Mouse (Mus musculus): ENCODE data around the gene Ccdc8. TPM values are rescaled to one million over a fixed set of nuclear protein-coding genes. Genes with fewer than 3 reads are reported as not detected.

The Ccdc8 gene
- total RNA-seq, 2 experiments from 2014 or later: 0.74 to 1.5 TPM

DNA sequence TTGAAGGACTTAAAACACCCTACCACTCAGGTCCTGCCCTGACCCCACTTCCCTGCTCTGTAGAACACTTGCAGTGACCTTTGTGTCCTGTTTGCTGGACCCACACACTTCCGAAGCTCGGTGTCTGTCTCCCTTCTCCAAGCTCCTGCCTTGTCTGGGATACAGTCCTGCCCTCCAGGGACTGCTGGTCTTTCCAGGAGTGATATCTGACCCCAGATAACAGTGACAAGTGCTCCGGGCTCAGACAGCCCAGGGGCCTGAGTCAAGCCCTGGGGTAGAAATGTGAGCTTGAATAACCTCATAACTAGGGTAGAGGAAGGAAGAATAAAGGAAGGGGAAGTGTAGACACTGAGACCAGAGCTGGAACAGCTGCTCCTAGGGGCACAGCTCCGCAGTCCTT is 31.2 kb downstream of the Ccdc8 start:
- intact Hi-C loops (cut with DNase I): no loop called here
- H3K27ac ChIP-seq: peak overlapping the region; percentile 80
- peak overlapping the region; percentile 45 for H3K4me3 ChIP-seq
- no peak for TF ChIP-seq CTCF (IDR thresholded peaks at IDR 0.05)
- DNase-seq: peak; percentile 43

DNA sequence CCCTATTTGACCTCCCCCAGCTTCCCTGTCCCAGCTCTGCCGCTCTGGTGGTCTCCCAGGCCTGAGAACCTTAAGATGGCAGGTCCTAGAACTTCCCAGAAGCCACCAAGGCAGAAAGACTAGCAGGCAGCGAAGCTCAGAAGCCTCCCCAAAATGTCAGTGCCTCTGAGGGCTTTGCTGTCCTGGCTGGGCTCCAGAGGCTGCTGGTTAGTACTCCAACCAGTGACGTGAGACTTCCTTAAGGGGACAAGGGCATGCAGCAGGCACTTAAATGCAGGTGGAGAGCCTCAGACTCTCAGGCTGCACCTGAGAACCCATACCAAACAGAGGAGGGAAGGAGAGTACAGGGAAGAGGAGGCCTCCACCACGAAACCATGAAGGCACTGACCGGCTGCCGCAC is 31.6 kb downstream of the Ccdc8 start:
- peak overlapping the region; percentile 80 for H3K27ac ChIP-seq
- no peak for TF ChIP-seq CTCF (IDR thresholded peaks at IDR 0.05)
- DNase-seq: peak; percentile 56
- peak overlapping the region; percentile 45 for H3K4me3 ChIP-seq
- intact Hi-C loops (cut with DNase I): no loop called here

DNA sequence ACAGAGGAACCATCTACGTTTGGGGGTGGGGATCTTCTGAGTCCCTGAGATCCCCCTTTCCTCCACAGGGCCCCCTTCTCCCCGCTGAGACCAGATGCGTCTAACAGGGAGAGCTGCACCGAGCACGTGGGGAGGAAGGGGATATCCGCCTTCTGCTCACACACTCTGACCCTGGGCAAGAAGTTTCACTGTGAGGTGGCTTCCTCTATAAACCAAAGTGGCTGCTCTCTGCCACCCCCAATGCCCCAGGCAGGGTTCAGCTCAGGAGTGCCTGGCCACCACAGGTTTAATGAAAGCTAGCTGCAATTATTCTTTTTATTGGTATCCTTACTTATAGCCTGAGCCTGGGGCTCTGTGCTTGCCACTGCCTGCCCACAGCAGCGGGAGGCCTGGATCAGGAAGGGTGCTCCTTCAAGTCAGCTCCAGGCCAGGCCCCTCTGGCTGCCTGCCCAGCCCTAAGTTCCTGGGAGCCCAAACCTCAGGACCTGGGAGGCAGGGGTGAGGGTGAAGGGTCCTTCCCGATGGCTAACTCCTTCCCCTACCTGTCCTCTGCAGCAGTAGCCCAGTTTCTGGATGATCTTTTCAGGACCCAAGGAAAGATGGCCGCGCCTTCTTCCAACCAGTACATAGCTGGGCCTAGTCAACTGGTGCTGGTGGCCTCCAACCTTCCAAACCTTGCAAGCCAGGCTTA is 32.5 kb downstream of the Ccdc8 start:
- intact Hi-C loops (cut with DNase I): no loop called here
- peak overlapping the region; percentile 80 for H3K27ac ChIP-seq
- DNase-seq: peak; percentile 40

DNA sequence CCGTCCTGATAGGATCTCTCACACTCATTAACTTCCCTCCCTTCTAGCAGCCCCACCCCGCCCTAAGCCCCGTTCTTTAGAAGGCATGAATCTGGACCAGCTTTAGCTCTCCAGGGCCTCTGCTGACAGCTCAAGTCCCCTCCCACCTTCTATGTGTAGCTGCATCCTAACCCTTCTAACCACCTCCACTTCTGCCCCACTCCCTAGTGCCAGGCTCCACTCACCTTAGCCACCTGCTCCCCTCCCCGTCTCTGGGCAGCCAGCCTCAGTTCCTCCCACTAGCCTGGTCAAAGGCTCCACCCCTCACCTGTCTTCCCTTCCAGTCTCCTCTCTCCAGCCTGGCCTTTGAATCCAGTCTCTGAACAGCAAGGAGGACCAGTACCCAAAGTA is 33.0 kb downstream of the Ccdc8 start:
- no peak for TF ChIP-seq CTCF (IDR thresholded peaks at IDR 0.05)
- H3K27ac ChIP-seq: peak overlapping the region; percentile 80
- no peak for DNase-seq
- intact Hi-C loops (cut with DNase I): no loop called here
- H3K4me3 ChIP-seq: peak overlapping the region; percentile 87; the same call in 1 of the 2 replicates

More for the DNA sequence above, 32.5 kb downstream of the Ccdc8 start:
- no peak for TF ChIP-seq CTCF (IDR thresholded peaks at IDR 0.05)
- H3K4me3 ChIP-seq: peak overlapping the region; percentile 45

DNA sequence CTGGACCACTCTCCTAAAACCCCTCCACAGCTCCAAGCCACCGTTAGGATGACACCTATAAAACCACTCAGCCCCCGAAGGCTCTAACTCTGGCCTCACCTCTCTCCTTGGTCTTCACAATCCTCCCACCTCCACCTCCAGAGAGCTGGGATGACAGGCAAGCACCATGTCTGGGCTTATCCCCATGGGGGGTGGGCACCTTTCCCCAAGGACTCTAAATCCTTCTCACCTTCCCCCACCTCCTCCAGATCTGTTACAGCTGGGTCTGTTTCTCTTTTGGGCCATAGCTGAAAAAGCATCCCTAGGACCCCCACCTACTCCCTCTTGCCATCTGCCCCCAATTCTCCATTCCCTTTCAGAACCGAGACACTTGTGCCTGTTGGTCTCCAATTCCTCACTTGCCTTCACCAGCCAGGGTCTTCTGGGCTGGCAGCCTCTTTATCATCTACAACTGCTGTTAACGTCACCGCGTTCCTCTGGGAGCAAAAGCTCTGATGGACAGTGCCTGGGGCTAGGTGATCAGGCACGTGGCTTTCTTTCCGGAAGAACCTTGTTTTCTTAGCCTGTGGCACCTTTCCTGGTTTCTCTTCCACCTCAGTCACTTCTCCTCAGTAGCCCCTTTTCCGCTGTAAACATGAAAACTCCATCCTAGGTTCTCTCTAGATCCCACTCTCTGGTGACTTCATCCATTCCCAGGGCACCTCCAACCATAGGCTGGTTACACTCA is 33.6 kb downstream of the Ccdc8 start:
- DNase-seq: peak; percentile 14
- Histone ChIP-seq H3K4me3 (peak overlapping the region; percentile 87), H3K27ac (peak overlapping the region; percentile 98)
- no peak for TF ChIP-seq CTCF (IDR thresholded peaks at IDR 0.05)
- intact Hi-C loops (cut with DNase I): no loop called here

DNA sequence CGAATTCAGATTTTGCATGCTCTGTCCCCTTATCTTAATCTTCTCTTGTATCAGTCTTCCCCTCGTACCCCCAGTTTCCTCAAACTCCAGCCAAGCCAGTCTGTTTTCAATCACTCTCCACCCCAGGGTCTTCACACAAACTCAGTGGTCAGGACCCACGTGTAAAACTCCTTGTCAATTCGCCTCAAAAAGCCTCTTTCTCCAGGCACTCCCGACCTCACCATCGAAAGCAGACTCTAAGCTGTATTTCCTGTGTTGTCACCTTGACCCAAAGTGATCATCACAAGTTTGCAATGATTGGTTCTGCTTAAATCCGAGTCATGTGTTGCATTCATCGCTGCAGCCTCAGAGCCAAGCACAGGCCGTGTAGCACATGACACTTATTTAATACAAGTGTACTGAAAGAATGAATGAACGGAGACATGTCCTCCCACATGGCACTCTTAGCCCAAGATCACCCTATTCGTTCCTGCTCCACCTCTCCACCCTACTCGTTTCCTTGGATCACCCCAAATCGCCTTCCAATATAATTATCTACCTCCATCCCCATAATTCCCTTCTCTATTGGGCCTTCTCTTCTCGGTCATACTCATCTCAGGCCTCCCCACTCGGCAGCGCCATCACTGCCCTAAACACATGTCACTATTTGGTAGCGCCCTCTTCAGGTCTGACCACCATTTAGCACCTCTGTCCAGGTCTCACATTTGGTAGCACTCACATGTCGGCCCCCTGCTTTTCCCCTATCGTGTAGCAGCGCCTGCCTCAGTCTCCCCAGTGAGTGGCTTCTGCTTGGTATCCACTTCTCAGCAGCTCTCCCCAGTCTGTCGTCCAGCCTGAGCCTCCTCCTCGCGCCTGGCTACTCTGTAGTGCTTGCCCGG is 34.4 kb downstream of the Ccdc8 start:
- intact Hi-C loops (cut with DNase I): no loop called here
- TF ChIP-seq CTCF (IDR thresholded peaks at IDR 0.05): peak; percentile 61
- peak; percentile 7 for DNase-seq
- H3K4me3 ChIP-seq: peak overlapping the region; percentile 87
- peak overlapping the region; percentile 98 for H3K27ac ChIP-seq

DNA sequence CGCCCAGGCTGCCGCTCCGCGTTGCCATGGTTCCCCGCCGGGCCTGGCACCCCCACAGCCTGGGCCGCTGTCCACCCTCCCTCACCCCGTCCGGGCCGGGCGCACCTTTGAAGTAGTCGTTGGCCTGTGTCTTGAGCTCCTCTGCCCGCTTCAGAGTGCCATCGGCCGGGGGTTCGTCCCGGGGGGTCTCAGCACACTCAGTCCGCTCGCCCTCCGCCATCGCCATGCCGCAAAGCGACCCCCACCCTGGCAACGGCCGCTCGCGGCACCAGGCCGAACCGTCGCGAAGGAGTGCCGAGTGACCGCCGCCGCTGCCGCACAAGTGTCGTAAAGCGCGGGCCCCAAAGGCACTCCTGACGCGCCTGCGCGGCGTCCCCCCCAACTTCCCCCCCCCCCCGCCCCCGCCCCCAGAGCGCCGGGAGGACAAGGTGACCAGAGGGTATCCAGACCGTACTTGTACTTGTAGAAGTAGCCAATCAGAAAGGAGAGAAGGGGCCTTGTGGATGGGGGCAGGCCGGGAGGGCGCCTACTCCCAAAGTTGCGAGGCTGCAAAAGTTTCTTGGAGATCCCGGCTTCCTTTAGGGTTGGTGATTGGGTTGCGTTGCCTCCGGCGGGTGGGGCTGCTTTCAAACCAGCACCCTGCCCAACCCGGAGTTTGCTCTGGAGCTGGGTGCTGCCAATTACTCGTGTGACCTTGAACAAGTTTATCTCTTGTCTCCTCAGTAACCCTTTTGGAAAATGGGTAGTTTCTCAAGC is 35.3 kb downstream of the Ccdc8 start, which contains the start of gene Ppp5c:
Gene Ppp5c (minus strand): TSS at position 337 of the 756 bp plus-strand sequence.
- TF ChIP-seq CTCF (IDR thresholded peaks at IDR 0.05): no peak
- Histone ChIP-seq H3K27ac (peak within 1 kb of the TSS; percentile 98), H3K4me3 (peak within 1 kb of the TSS; percentile 87)
- DNase-seq: peak; percentile 96
- intact Hi-C loops (cut with DNase I): loop anchor here (2.0 kb wide), 1 partner anchor 23 kb away; no protein-coding TSS in a partner anchor

DNA sequence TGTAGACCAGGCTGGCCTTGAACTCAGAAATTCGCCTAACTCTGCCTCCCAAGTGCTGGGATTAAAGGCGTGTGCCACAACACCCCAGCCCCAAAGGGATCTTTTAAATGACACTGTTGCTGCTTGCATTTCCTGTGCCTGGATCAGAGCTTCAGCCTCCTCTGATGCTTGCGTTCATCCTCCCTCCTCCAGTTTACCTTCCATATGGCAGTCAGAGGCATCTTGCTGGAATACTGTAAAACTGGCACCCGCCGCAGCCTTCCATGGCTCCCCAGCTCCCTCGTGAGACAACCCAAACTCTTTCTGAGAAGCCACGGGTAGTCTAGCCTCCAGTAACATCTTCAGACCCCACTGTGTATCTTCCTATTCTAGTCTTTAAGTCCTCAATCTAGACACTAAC is 36.4 kb downstream of the Ccdc8 start:
- intact Hi-C loops (cut with DNase I): loop anchor here (2.0 kb wide), 1 partner anchor 22 kb away; no protein-coding TSS in a partner anchor
- H3K27ac ChIP-seq: peak overlapping the region; percentile 98; the same call in 1 of the 2 replicates

DNA sequence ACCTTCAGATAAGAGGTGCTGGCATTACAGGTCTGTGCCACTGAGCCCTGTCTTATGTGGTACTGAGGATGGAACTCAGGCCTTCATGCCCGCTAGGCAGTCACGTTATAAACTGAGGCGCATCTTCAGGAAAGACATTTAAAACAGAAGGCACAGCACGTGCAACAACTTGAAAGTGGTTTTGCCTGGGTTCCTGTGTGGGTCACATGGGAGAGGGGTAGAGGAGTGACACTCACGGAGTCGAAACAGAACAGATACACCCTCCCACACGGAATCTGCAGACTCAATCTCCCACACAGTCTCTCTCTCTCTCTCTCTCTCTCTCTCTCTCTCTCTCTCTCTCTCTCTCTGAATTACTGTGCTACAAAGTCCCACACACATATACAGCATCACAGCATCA is 37.7 kb downstream of the Ccdc8 start:
- H3K27ac ChIP-seq: no peak overlapping the region
- no peak for DNase-seq
- intact Hi-C loops (cut with DNase I): no loop called here
- H3K4me3 ChIP-seq: no peak overlapping the region
- no peak for TF ChIP-seq CTCF (IDR thresholded peaks at IDR 0.05)

More for the DNA sequence above, 36.4 kb downstream of the Ccdc8 start:
- no peak for TF ChIP-seq CTCF (IDR thresholded peaks at IDR 0.05)
- peak; percentile 14 for DNase-seq
- H3K4me3 ChIP-seq: no peak overlapping the region

DNA sequence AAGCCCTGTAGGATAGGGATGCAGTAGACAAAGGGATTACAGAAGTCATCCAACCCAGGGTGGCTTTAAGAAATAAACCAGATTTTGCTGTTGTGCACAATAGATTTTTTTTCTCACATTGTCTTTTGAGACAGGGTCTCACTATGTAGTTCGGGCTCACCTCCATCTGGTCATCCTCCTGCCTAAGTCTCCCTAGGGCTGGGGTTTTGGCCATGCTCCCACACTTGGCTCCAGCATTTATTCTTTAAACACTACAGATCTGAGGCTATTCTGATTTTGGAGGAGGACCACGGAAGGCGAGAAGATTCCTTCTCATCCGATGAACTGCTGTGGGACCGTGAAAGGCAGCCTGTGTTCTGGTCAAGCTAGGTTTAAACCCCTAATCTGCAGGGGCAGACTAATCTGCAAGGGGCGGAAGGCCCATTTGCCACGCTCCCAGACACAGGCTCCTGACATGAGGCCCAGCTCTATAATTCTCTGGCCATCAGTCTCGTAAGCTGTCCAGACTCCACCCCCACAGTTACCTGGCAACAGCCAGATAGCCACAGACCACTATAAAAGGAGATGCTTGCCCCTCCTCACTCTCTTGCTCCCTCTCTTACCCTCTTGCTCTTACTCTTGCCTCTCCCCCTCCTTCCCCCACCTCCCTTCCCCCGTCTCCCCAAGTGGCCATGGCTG is 45.6 kb downstream of the Ccdc8 start:
- Histone ChIP-seq H3K4me3 (no peak overlapping the region), H3K27ac (no peak overlapping the region)
- DNase-seq: peak; percentile 6
- intact Hi-C loops (cut with DNase I): no loop called here
- no peak for TF ChIP-seq CTCF (IDR thresholded peaks at IDR 0.05)

DNA sequence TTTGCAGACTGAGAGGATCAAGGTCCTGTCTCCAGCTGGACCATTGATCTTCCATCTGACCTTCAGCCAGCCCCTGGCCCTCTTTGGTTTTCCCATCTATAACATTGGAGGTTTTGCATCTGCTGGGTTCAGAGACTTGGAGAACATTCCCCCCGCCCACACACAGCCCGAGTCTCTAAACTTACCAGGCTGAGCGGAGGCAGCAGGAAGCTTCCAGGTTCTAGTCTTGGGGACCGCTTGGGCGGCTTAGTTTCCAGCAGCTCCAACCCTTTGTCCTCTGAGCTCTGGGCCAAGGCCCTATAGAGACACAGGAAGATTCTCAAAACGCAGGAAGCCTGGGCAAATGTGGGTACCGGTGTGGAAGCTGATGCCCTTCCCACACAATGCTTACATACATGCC is 46.9 kb downstream of the Ccdc8 start:
- no peak overlapping the region for H3K27ac ChIP-seq

More for the DNA sequence above, 46.9 kb downstream of the Ccdc8 start:
- intact Hi-C loops (cut with DNase I): no loop called here
- no peak overlapping the region for H3K4me3 ChIP-seq
- no peak for TF ChIP-seq CTCF (IDR thresholded peaks at IDR 0.05)
- DNase-seq: no peak

Measured in gastrocnemius, adult 2 months (tissue).